ENCODE assay signal across 8 mouse cellular contexts in the genomic region with DNA sequence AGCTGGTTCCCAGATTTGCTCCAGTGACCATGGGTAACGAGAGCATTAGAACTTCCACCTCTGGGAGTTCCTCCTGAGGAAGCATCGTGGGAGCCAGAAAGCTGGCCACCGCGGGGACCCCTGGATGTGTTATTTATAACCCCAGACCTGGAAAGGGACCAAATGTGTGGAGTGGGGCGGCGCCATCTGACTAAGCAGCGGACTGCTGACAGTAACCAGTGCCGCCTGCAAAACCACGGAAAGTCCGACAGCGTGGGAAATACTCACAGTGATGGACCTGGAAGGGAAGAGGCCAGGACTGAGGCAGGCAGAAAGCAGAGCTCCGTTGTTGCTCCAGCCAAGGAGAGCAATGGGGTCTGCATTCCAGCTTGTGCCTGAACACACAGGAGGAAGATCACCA. TPM values are rescaled to one million over a fixed set of nuclear protein-coding genes. Genes with fewer than 3 reads are reported as not detected.
DNase-seq lines count a peak whose midpoint lies in the region; ATAC-seq lines count a peak whose summit lies in the region.

TSS of gene Notch1 (minus strand) at position 389 of the 400 bp plus-strand sequence.

- H3K27me3 ChIP-seq in forebrain, embryonic 11.5 days (ENCODE audit: control insufficient read depth, insufficient read depth, low read length), result no peaks in the 10 kb centered on the region
- no peaks in the 10 kb centered on the region for H3K27me3 ChIP-seq in midbrain, embryonic 11.5 days (ENCODE audit: control insufficient read depth, insufficient read depth, low read length)

- WGBS in forebrain, embryonic 11.5 days, result 75% methylated on average over 12 of the region's 12 CpGs
- WGBS in midbrain, embryonic 11.5 days, result 70% methylated on average over 12 of the region's 12 CpGs

- no peak within 1 kb of the TSS for H3K4me2 ChIP-seq in forebrain, embryonic 11.5 days (ENCODE audit: low read depth, low read length, severe bottlenecking)
- H3K4me2 ChIP-seq in midbrain, embryonic 11.5 days, result no peak within 1 kb of the TSS

- no peak for ATAC-seq in forebrain, embryonic 11.5 days (replicated peaks; ENCODE audit: low FRiP score)
- no peak for ATAC-seq in midbrain, embryonic 11.5 days (ENCODE audit: low FRiP score)
- ATAC-seq in cerebellum, adult (ENCODE audit: insufficient number of reproducible peaks, low FRiP score, low TSS enrichment), result no peak

- H3K27ac ChIP-seq in forebrain, embryonic 11.5 days (ENCODE audit: low read depth, low read length), result no peak within 1 kb of the TSS
- no peak within 1 kb of the TSS for H3K27ac ChIP-seq in midbrain, embryonic 11.5 days (ENCODE audit: low read depth, low read length)

- no peak within 1 kb of the TSS for H3K4me3 ChIP-seq in forebrain, embryonic 11.5 days (ENCODE audit: low read depth, low read length)
- no peak within 1 kb of the TSS for H3K4me3 ChIP-seq in midbrain, embryonic 11.5 days (ENCODE audit: low read depth, low read length)

- H3K9ac ChIP-seq in forebrain, embryonic 11.5 days (ENCODE audit: low read length), result no peak within 1 kb of the TSS
- H3K9ac ChIP-seq in midbrain, embryonic 11.5 days (ENCODE audit: low read length), result no peak within 1 kb of the TSS

- intact Hi-C loops in heart, postnatal 14 days (cut with DNase I), result no loop called here

- no peaks in the 10 kb centered on the region for H3K9me3 ChIP-seq in forebrain, embryonic 11.5 days (ENCODE audit: control insufficient read depth, low read length)
- H3K9me3 ChIP-seq in midbrain, embryonic 11.5 days (ENCODE audit: control insufficient read depth, low read length), result no peaks in the 10 kb centered on the region

- no peaks in the 10 kb centered on the region for H3K36me3 ChIP-seq in forebrain, embryonic 11.5 days (ENCODE audit: control insufficient read depth, insufficient read depth, low read length)
- H3K36me3 ChIP-seq in midbrain, embryonic 11.5 days (ENCODE audit: control insufficient read depth, insufficient read depth, low read length), result no peaks in the 10 kb centered on the region

- DNase-seq in urinary bladder, adult 2 months (ENCODE audit: low spot score), result no peak
- no peak for DNase-seq in urinary bladder, postnatal 10 days (ENCODE audit: low spot score)
- no peak for DNase-seq in forebrain, embryonic 11.5 days (ENCODE audit: low spot score)
- DNase-seq in heart, postnatal 14 days, result peak; percentile 72 to 81
- peak; percentile 77 to 80 for DNase-seq in kidney, postnatal 25 days
- DNase-seq in midbrain, embryonic 11.5 days (ENCODE audit: low spot score, missing footprints), result no peak
- no peak for DNase-seq in B cell, adult 2 months

- H3K4me1 ChIP-seq in forebrain, embryonic 11.5 days (replicated peaks; ENCODE audit: control insufficient read depth, insufficient read depth, low read length), result no peaks in the 10 kb centered on the region
- H3K4me1 ChIP-seq in midbrain, embryonic 11.5 days (ENCODE audit: control insufficient read depth, insufficient read depth, low read length), result peaks cover 6% of the 10 kb centered on the region

RNA-seq across cellular contexts. Expression of gene Notch1, which starts in this region (rescaled TPM):
- 21.4 and 33.4 TPM in 2 replicates for polyA plus RNA-seq in urinary bladder, adult 2 months (2012; rRNA removed)
- 68.3 and 70.9 TPM in 2 replicates for polyA plus RNA-seq in forebrain, embryonic 11.5 days (2014; fragmentation: Nextera tagmentation; extraction: Ambion mirVana)
- 10 to 100 TPM; 43.8 to 49.4 TPM for total RNA-seq in heart, postnatal 14 days (2021)
- polyA plus RNA-seq in midbrain, embryonic 11.5 days (2014; fragmentation: Nextera tagmentation; extraction: Ambion mirVana), result 40.8 and 47.5 TPM in 2 replicates

Comparison
In these comparisons a context has a peak if more than half of its experiments do, and no peak if none do; other contexts are left out.
1. DNase-seq: peak in heart, postnatal 14 days (2 of 2) and kidney, postnatal 25 days (2 of 2); none in urinary bladder, adult 2 months (single experiment), urinary bladder, postnatal 10 days (single experiment), forebrain, embryonic 11.5 days (single experiment), midbrain, embryonic 11.5 days (single experiment) and B cell, adult 2 months (0 of 2).